Mouse (Mus musculus) midbrain, postnatal 0 days (tissue): ENCODE results near the gene Cmya5. TPM values are rescaled to one million over a fixed set of nuclear protein-coding genes. Genes with fewer than 3 reads are reported as not detected.

Experiments used
- ATAC-seq: fragments of 200-750 bp; cut with Nextera tagmentation; 2 replicates; pipeline ENCODE4 v1.8.0; 2017; ENCODE audit warnings: moderate number of reproducible peaks, mild to moderate bottlenecking, moderate TSS enrichment, moderate library complexity; ENCODE audit not compliant: low FRiP score
- DNase-seq: peaks from one replicate; pipeline ENCODE4 v3.0.0-alpha.2; 2015; ENCODE audit warnings: low spot score
- H3K27ac ChIP-seq: fragments of 300-500 bp; sonication (generic); 2 replicates; pipeline ENCODE4 v1.5.1; 2014; ENCODE audit warnings: low read depth, mild to moderate bottlenecking, low read length, mixed read lengths
- H3K27me3 ChIP-seq: fragments of 300-500 bp; sonication (generic); 2 replicates; pipeline ENCODE4 v1.6.1; 2014; ENCODE audit warnings: low read length, control low read depth, mixed read lengths; ENCODE audit not compliant: insufficient read depth
- H3K36me3 ChIP-seq: fragments of 300-500 bp; sonication (generic); 2 replicates; pipeline ENCODE4 v1.6.1; 2014; ENCODE audit warnings: low read length, control low read depth, mixed read lengths; ENCODE audit not compliant: insufficient read depth
- H3K4me1 ChIP-seq: fragments of 300-500 bp; sonication (generic); 2 replicates; pipeline ENCODE4 v1.6.1; 2014; ENCODE audit warnings: mild to moderate bottlenecking, control low read depth, antibody characterized with exemption, low read length, mixed read lengths; ENCODE audit not compliant: insufficient read depth
- H3K4me2 ChIP-seq: fragments of 300-500 bp; sonication (generic); 2 replicates; pipeline ENCODE4 v1.6.1; 2014; ENCODE audit warnings: low read depth, mild to moderate bottlenecking, low read length, mixed read lengths; ENCODE audit not compliant: poor library complexity, severe bottlenecking
- H3K4me3 ChIP-seq: fragments of 300-500 bp; sonication (generic); 2 replicates; pipeline ENCODE4 v1.5.1; 2014; ENCODE audit warnings: low read depth, mild to moderate bottlenecking, low read length, moderate library complexity
- H3K9ac ChIP-seq: fragments of 300-500 bp; sonication (generic); replicated peaks from 2 replicates; pipeline ENCODE4 v1.6.1; 2014; ENCODE audit warnings: mild to moderate bottlenecking, low read length, moderate library complexity, mixed read lengths; ENCODE audit not compliant: poor library complexity, severe bottlenecking
- H3K9me3 ChIP-seq: fragments of 300-500 bp; sonication (generic); 2 replicates; pipeline ENCODE4 v1.6.1; 2016; ENCODE audit warnings: low read length, control low read depth
- CTCF ChIP-seq: IDR thresholded peaks from 2 replicates; pipeline ENCODE4 v1.5.1; 2016; ENCODE audit warnings: antibody characterized with exemption, mild to moderate bottlenecking
- WGBS: fragments of 180-500 bp; shearing (Covaris S2); extraction: QIAGEN DNeasy Blood & Tissue Kit; methylation state at CpG from one replicate; pipeline ENCODE4 v1.1.7; 2014; 5-methylcytosine and 5-hydroxymethylcytosine counted together
- polyA plus RNA-seq: library from polyadenylated mRNA; unstranded; fragments of >200 nt; fragmentation: Nextera tagmentation; extraction: Ambion mirVana; gene quantifications from 2 replicates; pipeline ENCODE4 v1.2.1, GENCODE M21; 2015
- total RNA-seq: library from RNA; depleted of rRNA; stranded (reverse); fragments of >200 nt; gene quantifications from 2 replicates; pipeline ENCODE4 v1.2.3, GENCODE M21; 2014

Cmya5 gene
- total and polyA plus RNA-seq, 2 experiments from 2014 or later = 0.16 to 0.71 TPM

DNA sequence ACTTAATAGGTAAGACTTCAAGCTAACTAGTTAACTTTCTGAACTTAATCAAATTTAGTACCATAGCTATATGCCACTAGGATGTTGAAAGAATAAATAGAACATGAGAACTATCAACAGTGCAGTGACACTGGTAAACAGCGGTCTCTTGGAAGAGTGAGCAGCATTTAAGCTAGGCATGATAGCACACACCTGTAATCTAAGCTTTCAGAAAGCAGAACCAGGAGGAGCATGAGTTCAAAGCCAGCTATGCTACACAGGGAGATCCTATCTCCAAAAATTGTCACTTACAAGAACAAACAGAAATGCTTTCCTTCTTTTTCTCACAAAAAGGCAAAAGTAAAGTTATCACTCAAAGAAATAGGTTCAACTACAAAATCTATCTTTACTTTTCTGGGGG lies 35.8 kb upstream of the Cmya5 start:
- ATAC-seq = no peak
- 100% methylated on average over 1 of the region's 1 CpGs for WGBS
- no peak overlapping the region for H3K4me2 ChIP-seq
- no peak overlapping the region for H3K27ac ChIP-seq
- H3K4me3 ChIP-seq = no peak overlapping the region
- no peak for TF ChIP-seq CTCF
- 0 out of 2 replicates have a peak, but pooled peaks cover 2% of the 10 kb centered on the region for H3K36me3 ChIP-seq
- DNase-seq = no peak
- no peaks in the 10 kb centered on the region for H3K9me3 ChIP-seq
- no peak overlapping the region for H3K9ac ChIP-seq
- no peaks in the 10 kb centered on the region for H3K4me1 ChIP-seq
- H3K27me3 ChIP-seq = no peaks in the 10 kb centered on the region

DNA sequence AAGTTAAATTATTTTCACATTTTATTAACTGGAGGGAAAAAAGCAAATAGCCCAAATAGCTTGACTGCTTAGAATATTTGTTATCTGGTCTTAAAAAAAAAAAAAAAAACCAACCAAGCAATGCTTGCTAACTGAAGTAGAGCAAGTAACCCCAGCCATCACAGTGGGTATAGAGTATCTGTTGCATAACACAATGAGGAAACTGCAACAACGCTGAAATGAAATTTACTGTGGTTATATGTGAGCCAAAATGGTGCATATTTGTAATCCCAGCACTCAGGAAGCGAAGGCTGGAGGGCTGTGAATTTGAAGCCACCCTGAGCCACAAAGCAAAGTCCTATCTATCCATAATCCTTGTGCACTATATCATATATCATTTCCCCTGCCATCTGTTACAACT lies 35.0 kb upstream of the Cmya5 start:
- Histone ChIP-seq H3K4me3 (no peak overlapping the region), H3K36me3 (0 out of 2 replicates have a peak, but pooled peaks cover 2% of the 10 kb centered on the region), H3K27me3 (no peaks in the 10 kb centered on the region), H3K9ac (no peak overlapping the region), H3K9me3 (no peaks in the 10 kb centered on the region), H3K4me2 (no peak overlapping the region), H3K27ac (no peak overlapping the region), H3K4me1 (no peaks in the 10 kb centered on the region)
- ATAC-seq = no peak
- 94% methylated on average over 2 of the region's 2 CpGs for WGBS
- DNase-seq = no peak
- TF ChIP-seq CTCF = no peak

DNA sequence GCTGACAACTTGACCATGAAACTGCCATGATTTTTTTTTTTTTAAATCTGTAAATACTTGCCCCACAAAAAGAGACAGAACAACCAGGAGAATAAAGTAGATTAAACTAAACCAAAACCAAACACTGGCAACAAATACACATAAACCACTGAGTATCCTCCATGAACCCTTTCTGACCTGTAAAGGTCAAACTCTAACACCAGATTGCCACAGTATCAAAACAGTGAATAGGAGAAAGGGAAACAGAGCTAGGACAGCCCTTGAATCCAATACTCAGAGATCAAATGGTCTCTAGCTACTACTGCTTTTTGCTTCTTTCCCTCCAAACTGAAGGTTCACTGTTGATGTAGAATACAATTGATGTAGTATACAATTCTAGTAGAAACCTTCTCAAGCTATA lies 33.0 kb upstream of the Cmya5 start:
- no peak overlapping the region for H3K27ac ChIP-seq
- no peak overlapping the region for H3K9ac ChIP-seq
- no peaks in the 10 kb centered on the region for H3K9me3 ChIP-seq
- TF ChIP-seq CTCF = no peak
- ATAC-seq (no peak), DNase-seq (no peak)
- peaks cover 4% of the 10 kb centered on the region for H3K36me3 ChIP-seq
- H3K4me3 ChIP-seq = no peak overlapping the region
- H3K27me3 ChIP-seq = no peaks in the 10 kb centered on the region
- no peak overlapping the region for H3K4me2 ChIP-seq
- H3K4me1 ChIP-seq = no peaks in the 10 kb centered on the region

DNA sequence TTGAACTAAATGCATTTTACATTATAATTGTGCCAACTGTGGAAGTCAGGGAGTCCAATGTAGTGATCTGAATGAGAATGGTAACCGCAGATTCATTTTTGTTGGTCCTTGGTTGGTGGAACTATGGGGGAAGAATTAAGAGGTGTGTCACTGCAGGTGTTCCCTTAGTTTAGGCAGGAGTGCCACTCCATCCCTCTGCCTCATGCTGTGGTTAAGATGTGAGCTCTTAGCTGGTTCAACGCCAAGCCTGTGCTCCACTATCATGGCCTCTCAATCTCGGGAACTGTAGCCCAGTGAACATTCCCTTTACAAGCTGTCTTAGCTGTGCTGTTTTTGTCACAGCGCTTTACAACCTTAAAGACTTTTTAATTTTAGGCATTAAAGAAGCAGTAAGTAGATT lies 18.8 kb upstream of the Cmya5 start:
- peaks cover 12% of the 10 kb centered on the region; the same call in 1 of the 2 replicates for H3K36me3 ChIP-seq
- DNase-seq (no peak), ATAC-seq (no peak)
- TF ChIP-seq CTCF = no peak
- H3K9me3 ChIP-seq = no peaks in the 10 kb centered on the region
- 97% methylated on average over 4 of the region's 4 CpGs for WGBS
- no peak overlapping the region for H3K4me2 ChIP-seq
- H3K27ac ChIP-seq = no peak overlapping the region
- no peak overlapping the region for H3K4me3 ChIP-seq
- no peaks in the 10 kb centered on the region for H3K4me1 ChIP-seq
- no peaks in the 10 kb centered on the region for H3K27me3 ChIP-seq
- H3K9ac ChIP-seq = no peak overlapping the region

DNA sequence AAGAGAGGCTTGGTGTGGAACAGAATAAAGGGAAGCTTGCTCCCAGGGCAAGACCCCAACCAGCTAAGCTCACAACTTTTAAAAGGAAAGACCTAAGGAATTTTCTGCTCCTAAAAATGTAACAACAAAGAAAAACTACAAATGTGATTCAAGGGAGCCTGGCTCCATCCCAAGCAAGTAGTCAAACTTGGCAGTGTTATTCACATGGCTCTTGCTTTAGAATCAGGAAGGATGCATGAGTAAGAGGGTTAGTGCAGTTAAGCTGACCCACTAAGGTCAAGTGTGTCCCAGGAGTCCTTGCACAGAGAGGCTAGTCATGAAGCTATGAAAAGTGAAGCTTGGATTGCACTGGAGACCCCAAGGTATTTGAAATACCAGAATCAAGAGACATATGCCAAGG lies 17.9 kb upstream of the Cmya5 start:
- DNase-seq (no peak), ATAC-seq (no peak)
- no peak overlapping the region for H3K9ac ChIP-seq
- no peaks in the 10 kb centered on the region for H3K4me1 ChIP-seq
- no peak for TF ChIP-seq CTCF
- H3K4me2 ChIP-seq = no peak overlapping the region
- H3K27me3 ChIP-seq = no peaks in the 10 kb centered on the region
- H3K9me3 ChIP-seq = no peaks in the 10 kb centered on the region
- H3K27ac ChIP-seq = no peak overlapping the region
- H3K4me3 ChIP-seq = no peak overlapping the region
- peaks cover 12% of the 10 kb centered on the region; the same call in 1 of the 2 replicates for H3K36me3 ChIP-seq

DNA sequence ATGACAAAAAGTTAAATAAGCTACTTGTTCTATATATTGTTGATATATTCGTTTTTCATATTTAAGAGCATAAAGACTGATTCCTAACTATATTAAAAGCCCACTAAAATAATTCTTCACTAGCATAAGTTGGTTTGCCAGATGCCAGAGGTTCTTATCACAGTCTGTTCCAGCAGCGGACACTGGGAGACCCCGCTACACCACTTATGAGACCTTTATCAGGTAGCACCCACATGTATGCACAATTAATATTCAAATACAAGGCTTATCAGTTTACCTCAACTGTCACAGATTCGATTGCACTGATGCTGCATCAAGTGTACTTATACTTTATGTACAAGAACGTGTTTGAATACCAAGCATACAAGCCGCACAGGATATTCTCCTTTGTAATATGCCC lies 13.7 kb upstream of the Cmya5 start:
- no peak overlapping the region for H3K4me2 ChIP-seq
- 96% methylated on average over 6 of the region's 6 CpGs for WGBS
- ATAC-seq (no peak), DNase-seq (no peak)
- H3K27ac ChIP-seq = no peak overlapping the region
- no peaks in the 10 kb centered on the region for H3K9me3 ChIP-seq
- TF ChIP-seq CTCF = no peak
- H3K36me3 ChIP-seq = peaks cover 12% of the 10 kb centered on the region
- H3K4me3 ChIP-seq = no peak overlapping the region
- no peaks in the 10 kb centered on the region for H3K27me3 ChIP-seq
- H3K9ac ChIP-seq = no peak overlapping the region
- no peaks in the 10 kb centered on the region for H3K4me1 ChIP-seq
